Mouse (Mus musculus) lung, postnatal 0 days (tissue): ENCODE data around the gene Gtsf2. TPM values are rescaled to one million over a fixed set of nuclear protein-coding genes. Genes with fewer than 3 reads are reported as not detected.

Experiments
- ATAC-seq: fragments of 200-750 bp; cut with Nextera tagmentation; 2 replicates; pipeline ENCODE4 v1.8.0; 2017; ENCODE audit warnings: moderate library complexity
- DNase-seq: peaks from one replicate; pipeline ENCODE4 v3.0.0-alpha.2; 2016; ENCODE audit warnings: low spot score
- H3K27ac ChIP-seq: fragments of 300-500 bp; sonication (generic); 2 replicates; pipeline ENCODE4 v1.5.1; 2014; ENCODE audit warnings: antibody characterized with exemption, mild to moderate bottlenecking, low read length, mixed read lengths
- H3K27me3 ChIP-seq: fragments of 300-500 bp; sonication (generic); replicated peaks from 2 replicates; pipeline ENCODE4 v1.6.1; 2014; ENCODE audit warnings: low read length, mixed read lengths; ENCODE audit not compliant: insufficient read depth
- H3K36me3 ChIP-seq: fragments of 300-500 bp; sonication (generic); 2 replicates; pipeline ENCODE4 v1.6.1; 2014; ENCODE audit warnings: low read length, mixed read lengths; ENCODE audit not compliant: insufficient read depth
- H3K4me1 ChIP-seq: fragments of 300-500 bp; sonication (generic); 2 replicates; pipeline ENCODE4 v1.6.1; 2014; ENCODE audit warnings: antibody characterized with exemption, low read depth, low read length, mixed read lengths; ENCODE audit not compliant: insufficient read depth
- H3K4me2 ChIP-seq: fragments of 300-500 bp; sonication (generic); replicated peaks from 2 replicates; pipeline ENCODE4 v1.6.1; 2014; ENCODE audit warnings: low read depth, mild to moderate bottlenecking, low read length, moderate library complexity, mixed read lengths
- H3K4me3 ChIP-seq: fragments of 300-500 bp; sonication (generic); 2 replicates; pipeline ENCODE4 v1.5.1; 2014; ENCODE audit warnings: low read depth, low read length
- H3K9ac ChIP-seq: fragments of 300-500 bp; sonication (generic); replicated peaks from 2 replicates; pipeline ENCODE4 v1.6.1; 2014; ENCODE audit warnings: low read depth, mild to moderate bottlenecking
- H3K9me3 ChIP-seq: fragments of 300-500 bp; sonication (generic); 2 replicates; pipeline ENCODE4 v1.6.1; 2016; ENCODE audit warnings: low read length, mixed read lengths
- CTCF ChIP-seq: IDR thresholded peaks from 2 replicates; pipeline ENCODE4 v1.5.1; 2016; ENCODE audit warnings: antibody characterized with exemption, mild to moderate bottlenecking
- EP300 ChIP-seq: IDR thresholded peaks from 2 replicates; pipeline ENCODE4 v1.6.1; 2016; ENCODE audit warnings: antibody characterized with exemption, mild to moderate bottlenecking, control low read depth
- WGBS: fragments of 180-500 bp; shearing (Covaris S2); extraction: QIAGEN DNeasy Blood & Tissue Kit; methylation state at CpG from one replicate; pipeline ENCODE4 v1.1.7; 2014; 5-methylcytosine and 5-hydroxymethylcytosine counted together
- polyA plus RNA-seq: library from polyadenylated mRNA; unstranded; fragments of >200 nt; fragmentation: Nextera tagmentation; extraction: Ambion mirVana; gene quantifications from 2 replicates; pipeline ENCODE4 v1.2.1, GENCODE M21; 2015

The Gtsf2 gene
- polyA plus RNA-seq: not detected in 2 replicates

DNA sequence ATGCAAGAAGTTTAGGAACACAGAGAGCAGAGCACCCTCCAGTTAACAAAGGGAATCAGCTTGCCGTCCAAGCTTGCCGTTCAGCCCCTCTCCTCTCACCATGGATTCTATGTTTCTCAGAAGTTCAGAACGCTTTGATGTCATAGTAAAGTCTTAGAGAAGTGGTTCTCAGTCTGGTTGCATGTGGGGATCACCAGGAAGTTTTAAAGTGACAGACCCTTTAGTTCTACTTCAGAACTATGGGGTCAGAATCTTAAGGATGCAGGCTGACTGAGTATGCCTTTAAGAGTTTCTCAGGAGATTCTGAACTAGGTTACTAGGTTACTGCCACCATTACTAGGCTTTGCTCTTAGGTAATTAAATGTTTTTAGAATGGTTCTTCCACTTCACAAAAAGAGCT lies at the start of gene Gtsf2:
Gene Gtsf2, minus strand, starts transcription at position 101 of the 400 bp plus-strand sequence.
- no peaks in the 10 kb centered on the region for H3K27me3 ChIP-seq
- H3K36me3 ChIP-seq: no peaks in the 10 kb centered on the region
- H3K9ac ChIP-seq: no peak within 1 kb of the TSS
- no peak within 1 kb of the TSS for H3K27ac ChIP-seq
- H3K4me3 ChIP-seq: no peak within 1 kb of the TSS
- ATAC-seq: no peak
- DNase-seq: no peak
- no peaks in the 10 kb centered on the region for H3K4me1 ChIP-seq
- TF ChIP-seq CTCF (no peak), EP300 (no peak)
- WGBS: 40% methylated on average over 3 of the region's 3 CpGs
- no peak within 1 kb of the TSS for H3K4me2 ChIP-seq
- H3K9me3 ChIP-seq: no peaks in the 10 kb centered on the region

DNA sequence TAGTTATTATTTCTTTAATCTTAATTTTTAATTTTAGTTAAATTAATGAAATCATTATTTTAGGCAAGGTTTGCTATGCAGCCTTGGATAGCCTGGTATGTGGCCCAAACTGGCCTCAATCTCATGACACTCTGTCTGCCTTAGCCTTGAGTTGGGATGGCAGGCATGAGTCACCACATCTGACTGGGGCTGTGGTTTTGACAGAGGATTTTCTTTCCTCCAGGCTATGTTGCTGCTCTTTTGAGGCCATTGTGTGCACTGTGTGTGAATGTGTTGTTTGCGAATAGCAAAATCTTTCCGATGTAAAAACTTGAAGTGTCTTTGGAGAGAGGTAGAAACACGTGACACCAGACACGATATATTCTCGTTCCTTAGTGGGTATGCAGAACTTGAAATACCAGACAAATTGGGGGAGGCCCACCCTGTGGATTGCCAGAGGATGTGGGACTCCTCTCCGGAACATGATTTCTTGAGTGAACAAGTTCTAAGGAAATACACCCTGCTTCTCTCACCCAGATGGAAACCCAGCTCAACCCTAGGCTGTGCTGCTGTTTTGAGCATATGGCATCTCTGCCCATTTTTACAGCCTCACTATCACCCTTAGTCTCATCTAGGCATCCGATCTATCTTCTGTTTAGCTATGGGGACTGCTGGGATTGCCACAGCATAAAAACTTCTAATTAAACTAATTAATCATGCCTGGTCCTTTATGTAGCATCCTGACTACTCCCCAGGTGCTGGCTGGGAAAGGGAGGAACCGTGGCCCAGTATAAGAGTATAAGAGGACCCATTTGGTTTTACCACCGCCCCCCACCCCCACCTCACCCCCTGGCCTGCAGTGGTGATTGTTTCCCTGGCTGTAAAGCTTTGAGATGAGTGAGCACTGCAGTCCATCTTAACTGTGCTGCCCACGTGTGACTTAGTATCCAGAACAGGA lies 48.2 kb upstream of the Gtsf2 start:
- no peak overlapping the region for H3K9ac ChIP-seq
- H3K27me3 ChIP-seq: no peaks in the 10 kb centered on the region
- H3K4me2 ChIP-seq: no peak overlapping the region
- TF ChIP-seq EP300: no peak
- TF ChIP-seq CTCF: no peak
- 60% methylated on average over 10 of the region's 10 CpGs for WGBS
- no peaks in the 10 kb centered on the region for H3K4me1 ChIP-seq
- DNase-seq: no peak
- no peak for ATAC-seq
- no peak overlapping the region for H3K4me3 ChIP-seq
- H3K9me3 ChIP-seq: no peaks in the 10 kb centered on the region
- H3K36me3 ChIP-seq: no peaks in the 10 kb centered on the region
- H3K27ac ChIP-seq: no peak overlapping the region

DNA sequence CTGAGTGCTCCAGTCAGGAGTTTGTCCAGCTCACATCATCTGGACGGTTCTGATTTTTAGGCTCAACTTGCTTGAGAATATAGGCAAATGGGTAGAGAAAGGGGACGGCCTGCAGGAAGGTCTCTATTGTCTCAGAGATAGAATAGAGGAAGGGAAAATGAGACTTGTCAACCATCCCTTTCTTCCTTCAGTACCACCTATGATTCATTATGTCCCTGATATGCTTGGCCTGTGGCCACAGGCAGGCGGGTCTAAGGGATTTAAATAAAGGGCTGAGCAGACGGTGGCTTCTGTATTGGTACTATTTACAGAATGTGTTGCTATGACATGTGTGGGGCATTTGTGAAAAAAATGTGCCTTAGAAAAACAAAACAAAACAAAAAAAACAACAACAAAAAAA lies 40.1 kb upstream of the Gtsf2 start:
- H3K4me3 ChIP-seq: no peak overlapping the region
- H3K4me2 ChIP-seq: no peak overlapping the region
- no peaks in the 10 kb centered on the region for H3K4me1 ChIP-seq
- no peak for ATAC-seq
- no peak overlapping the region for H3K27ac ChIP-seq
- no peaks in the 10 kb centered on the region for H3K9me3 ChIP-seq
- WGBS: 47% methylated on average over 4 of the region's 4 CpGs
- H3K27me3 ChIP-seq: no peaks in the 10 kb centered on the region
- no peak overlapping the region for H3K9ac ChIP-seq
- TF ChIP-seq EP300 (no peak), CTCF (no peak)
- no peak for DNase-seq
- H3K36me3 ChIP-seq: no peaks in the 10 kb centered on the region

DNA sequence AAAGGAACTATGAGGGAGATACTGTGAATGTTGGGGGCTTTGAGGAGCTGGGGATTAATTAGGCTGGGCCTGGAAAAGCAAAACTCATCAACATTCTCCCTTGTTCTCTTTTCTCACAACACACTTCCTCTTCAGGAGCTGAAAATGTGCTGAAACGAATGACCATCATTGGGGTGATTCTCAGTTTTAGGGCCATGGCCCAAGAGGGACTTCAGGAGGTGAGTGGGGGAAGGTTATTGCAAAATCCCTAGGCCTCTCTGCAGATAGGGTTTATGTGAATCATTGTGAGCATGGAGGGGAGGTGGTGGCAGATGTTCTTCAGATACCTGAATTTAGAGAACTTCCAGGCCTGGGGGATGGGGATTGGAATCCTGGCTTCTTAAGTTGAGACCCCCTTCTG lies 38.4 kb upstream of the Gtsf2 start:
- no peak for DNase-seq
- Histone ChIP-seq H3K4me1 (no peaks in the 10 kb centered on the region), H3K9ac (no peak overlapping the region), H3K4me2 (no peak overlapping the region), H3K9me3 (no peaks in the 10 kb centered on the region), H3K4me3 (no peak overlapping the region), H3K27ac (no peak overlapping the region), H3K27me3 (no peaks in the 10 kb centered on the region), H3K36me3 (no peaks in the 10 kb centered on the region)
- WGBS: 52% methylated on average over 1 of the region's 1 CpGs
- no peak for ATAC-seq
- TF ChIP-seq EP300 (no peak), CTCF (no peak)

DNA sequence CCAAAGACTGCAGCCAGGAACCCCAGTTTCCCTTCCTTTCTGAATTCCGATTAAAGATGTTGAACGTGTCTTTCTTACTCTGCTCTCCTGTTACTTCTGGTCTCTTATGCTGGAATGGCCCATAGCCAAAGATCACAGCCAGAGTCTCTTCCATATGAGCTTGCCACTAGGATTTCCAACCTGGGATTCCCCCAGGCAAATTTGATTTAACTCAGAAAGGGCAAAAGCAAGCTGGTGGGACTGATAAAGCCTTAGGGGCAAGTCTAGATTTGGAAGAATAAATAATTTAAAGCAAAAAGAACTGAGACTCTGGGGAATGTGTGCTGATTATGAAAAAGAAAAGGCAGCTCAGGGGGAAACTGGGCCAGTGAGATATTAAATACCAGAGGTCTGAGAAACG lies 36.8 kb upstream of the Gtsf2 start:
- H3K9me3 ChIP-seq: no peaks in the 10 kb centered on the region
- H3K9ac ChIP-seq: no peak overlapping the region
- no peak for DNase-seq
- no peak overlapping the region for H3K27ac ChIP-seq
- H3K4me2 ChIP-seq: no peak overlapping the region
- no peaks in the 10 kb centered on the region for H3K4me1 ChIP-seq
- H3K36me3 ChIP-seq: no peaks in the 10 kb centered on the region
- WGBS: 65% methylated on average over 3 of the region's 3 CpGs
- H3K27me3 ChIP-seq: no peaks in the 10 kb centered on the region
- TF ChIP-seq CTCF (no peak), EP300 (no peak)
- ATAC-seq: no peak
- no peak overlapping the region for H3K4me3 ChIP-seq

DNA sequence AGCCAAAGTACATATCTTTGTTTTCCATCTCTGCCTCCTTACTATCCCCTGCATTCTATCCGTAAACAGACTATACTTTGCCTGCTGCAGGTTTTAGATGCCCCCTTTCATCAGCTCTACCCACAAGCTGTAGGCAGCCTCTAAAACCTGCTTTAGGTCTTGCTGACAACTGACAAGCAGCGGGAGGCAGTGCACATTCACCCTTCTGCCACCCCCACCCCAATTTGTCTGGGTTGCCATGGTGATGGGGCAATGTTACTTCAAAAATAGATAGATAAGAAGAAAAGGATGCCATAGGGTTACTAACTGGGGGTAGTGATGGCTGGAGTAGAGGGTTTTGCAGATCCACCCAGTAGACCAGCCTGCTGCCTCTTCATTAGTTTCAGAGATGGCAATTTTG lies 36.2 kb upstream of the Gtsf2 start:
- Histone ChIP-seq H3K36me3 (no peaks in the 10 kb centered on the region), H3K27me3 (no peaks in the 10 kb centered on the region), H3K4me1 (no peaks in the 10 kb centered on the region), H3K4me3 (no peak overlapping the region), H3K9me3 (no peaks in the 10 kb centered on the region), H3K27ac (no peak overlapping the region), H3K4me2 (no peak overlapping the region), H3K9ac (no peak overlapping the region)
- TF ChIP-seq EP300 (no peak), CTCF (no peak)
- ATAC-seq (no peak), DNase-seq (no peak)
- 40% methylated on average over 2 of the region's 2 CpGs for WGBS
